Mouse (Mus musculus) embryo, embryonic 11 days (tissue): ENCODE measurements around the gene Cln3.

Source experiments
- DNase-seq: peaks from one replicate; pipeline ENCODE4 v3.0.0-alpha.2; 2015

The Cln3 gene

GRCm38 (mm10) chr7:126585717-126586116, at the start of gene Cln3:
Gene Cln3 (minus strand): TSS chr7:126585817.
- no peak for DNase-seq

DNA sequence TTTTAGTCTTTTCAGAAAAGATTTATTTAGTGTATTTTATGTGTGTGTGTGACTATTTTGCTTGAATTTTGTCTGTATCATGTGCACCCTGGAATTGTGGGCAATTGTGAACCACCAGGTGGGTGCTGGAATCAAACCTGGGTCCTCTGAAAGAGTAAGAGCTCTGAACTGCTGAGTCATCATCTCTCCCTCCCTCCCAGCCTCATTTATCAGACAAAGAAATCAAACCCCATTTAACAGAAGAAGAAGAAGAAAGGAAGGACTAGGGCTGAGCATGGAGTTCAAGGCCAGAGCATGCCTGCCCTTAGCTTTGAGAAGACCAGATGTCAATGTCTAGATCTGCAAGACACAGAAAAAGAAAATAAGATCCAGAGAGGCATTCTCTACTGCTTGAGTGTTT, 49.8 kb upstream of the Cln3 start:
- no peak for DNase-seq

- no peak for DNase-seq
Measured at GRCm38 (mm10) chr7:126632478-126632877, 46.9 kb upstream of the Cln3 start.

DNA sequence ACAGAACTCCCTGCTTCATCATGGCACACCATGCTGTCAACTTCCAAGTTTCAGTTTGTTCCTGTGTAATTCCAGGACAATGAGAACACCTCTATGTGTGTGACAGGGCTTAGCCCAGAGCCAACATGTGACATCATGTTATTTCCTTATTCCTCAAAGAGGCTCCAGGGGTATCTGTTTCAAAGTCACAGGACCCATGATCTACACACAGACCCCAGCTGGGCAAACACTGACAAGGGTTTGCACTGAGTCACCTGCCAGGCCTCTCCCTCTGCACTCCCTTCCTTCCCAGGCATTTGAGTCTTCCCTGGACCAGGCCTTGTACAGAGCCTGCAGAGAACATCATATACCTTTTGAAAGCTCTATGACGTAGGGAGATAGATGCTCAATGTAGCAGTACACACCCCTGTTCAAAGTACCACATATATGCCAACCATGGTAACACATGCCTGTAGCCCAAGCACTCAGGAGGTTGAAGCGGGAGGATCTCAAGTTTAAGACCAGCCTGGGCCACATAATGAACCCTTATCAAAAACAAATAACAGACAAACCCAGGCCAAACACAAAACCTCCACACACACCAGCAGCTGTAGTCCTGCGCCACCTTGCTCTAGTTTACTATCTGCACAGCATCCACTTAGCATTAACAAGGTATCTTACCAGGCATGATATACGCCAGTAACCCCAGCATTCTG, 45.4 kb upstream of the Cln3 start, which contains the start of gene Nupr1:
Gene Nupr1 (minus strand): TSS at position 38 of the 695 bp plus-strand sequence.
- no peak for DNase-seq

DNA sequence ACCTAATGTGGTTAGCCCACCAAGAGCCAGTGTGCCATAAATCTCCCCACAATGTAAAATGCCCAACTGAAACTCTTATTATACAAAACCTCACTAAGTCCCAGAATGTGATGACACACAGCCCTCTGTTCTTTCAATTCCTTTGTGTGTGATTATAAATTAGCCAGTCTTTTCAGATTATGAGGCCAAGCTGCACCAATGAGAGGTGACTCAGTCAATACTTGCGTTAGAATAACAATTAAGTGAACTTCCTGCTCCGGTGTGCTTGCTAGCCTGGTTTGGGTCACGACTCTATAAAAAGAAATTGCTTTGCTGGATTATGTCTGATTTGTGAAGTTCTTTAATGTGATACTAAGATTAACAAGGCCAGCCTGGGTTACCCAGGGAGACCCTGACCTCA, 44.3 kb upstream of the Cln3 start:
- no peak for DNase-seq

- no peak for DNase-seq
Measured at GRCm38 (mm10) chr7:126628111-126628510, 42.5 kb upstream of the Cln3 start.

GRCm38 (mm10) chr7:126625807-126626600, 40.4 kb upstream of the Cln3 start:
- DNase-seq: no peak

- DNase-seq: no peak
Measured at GRCm38 (mm10) chr7:126625369-126625768, 39.8 kb upstream of the Cln3 start.

- no peak for DNase-seq
Measured at GRCm38 (mm10) chr7:126624774-126625173, 39.2 kb upstream of the Cln3 start.

- DNase-seq: no peak
Measured at GRCm38 (mm10) chr7:126623381-126623780, 37.8 kb upstream of the Cln3 start.

- DNase-seq: no peak
Measured at GRCm38 (mm10) chr7:126621452-126622359, 36.1 kb upstream of the Cln3 start.

DNA sequence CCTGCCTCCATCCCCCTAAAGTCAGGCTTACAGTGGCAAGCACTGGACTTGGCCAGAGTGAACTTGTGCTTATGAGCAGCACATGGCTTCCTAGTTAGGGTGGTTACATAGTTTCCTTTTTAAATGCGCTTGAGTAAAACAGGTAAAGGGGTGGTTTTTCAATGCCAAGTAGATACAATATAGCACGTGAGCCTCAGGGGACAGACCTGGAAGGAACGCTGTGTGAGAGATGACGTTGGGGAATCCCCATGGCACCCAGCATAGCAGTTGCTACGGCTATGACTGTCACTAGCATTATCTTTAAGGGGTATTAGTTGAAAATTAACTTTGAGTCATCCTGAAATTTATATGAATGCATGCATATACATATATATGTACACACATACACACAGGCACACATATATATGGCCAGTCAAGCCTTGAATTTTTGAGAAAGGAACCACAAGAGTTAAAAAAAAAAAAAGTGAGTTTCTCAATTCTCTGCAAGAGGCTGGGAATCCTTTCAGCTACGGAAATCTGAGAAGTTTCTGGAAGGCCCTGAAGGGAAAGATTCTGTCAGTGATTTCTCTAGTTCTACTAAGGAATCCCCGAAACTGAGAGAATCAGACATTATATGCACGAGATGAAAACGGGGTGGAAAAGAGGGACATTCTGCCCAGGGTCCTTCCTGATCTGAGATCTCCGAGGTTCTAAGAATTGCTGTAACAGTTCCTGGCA, 34.1 kb upstream of the Cln3 start:
- no peak for DNase-seq

DNA sequence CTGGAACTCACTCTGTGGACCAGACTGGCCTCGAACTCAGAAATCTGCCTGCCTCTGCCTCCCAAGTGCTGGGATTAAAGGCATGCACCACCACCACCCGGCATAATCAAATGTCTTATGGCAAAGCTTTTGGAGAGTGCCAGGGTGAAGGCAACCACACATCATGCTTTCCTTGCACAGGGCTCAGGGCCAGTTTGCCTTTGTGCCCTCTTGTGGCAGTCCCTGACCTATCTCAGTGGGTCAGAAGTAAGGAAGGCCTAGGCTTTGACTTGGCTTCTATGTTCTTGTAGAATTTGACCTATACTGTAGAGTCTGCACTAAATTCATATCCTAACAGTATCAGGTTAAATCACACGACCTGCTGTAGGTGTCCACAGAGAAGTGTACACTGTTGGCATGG, 31.1 kb upstream of the Cln3 start:
- DNase-seq: no peak

DNA sequence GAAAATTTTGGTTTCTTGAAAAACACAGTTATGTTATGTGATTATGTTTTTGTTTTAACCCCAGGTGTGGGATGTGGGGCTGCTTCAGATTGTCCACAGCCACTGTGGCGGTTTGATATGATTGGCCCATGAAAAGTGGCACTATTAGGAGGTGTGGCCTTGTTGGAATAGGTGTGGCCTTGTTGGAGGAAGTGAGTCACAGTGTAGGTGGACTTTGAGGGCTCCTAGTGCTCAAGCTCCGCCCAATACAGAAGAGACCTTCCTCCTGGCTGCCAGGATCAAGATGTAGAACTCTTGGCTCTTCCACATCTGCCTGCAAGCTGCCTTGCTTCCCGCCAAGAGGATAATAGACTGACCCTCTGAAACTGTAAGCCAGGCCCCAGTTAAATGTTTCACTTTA, 27.1 kb upstream of the Cln3 start:
- no peak for DNase-seq

DNA sequence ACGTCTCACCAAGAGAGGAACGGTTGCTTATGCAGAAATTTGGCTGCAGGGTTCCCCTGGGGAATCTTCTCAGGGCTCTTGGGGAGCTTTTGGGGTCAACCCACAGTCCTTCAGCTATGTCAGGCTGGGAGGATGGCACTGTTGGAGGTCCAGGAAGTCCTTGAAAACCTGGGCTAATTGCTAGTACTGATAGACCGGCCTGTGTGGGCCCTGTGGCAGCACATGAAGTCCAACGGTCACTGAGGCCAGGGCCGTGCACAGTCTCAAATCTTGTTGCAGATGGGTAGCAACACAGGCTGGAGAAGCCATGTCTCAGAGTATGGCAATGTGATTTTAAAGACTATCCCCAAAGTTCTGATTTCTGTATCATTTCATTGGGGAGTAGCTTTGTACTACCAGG, 22.2 kb upstream of the Cln3 start:
- no peak for DNase-seq

GRCm38 (mm10) chr7:126607064-126607463, 21.4 kb upstream of the Cln3 start:
- no peak for DNase-seq

- no peak for DNase-seq
Measured at GRCm38 (mm10) chr7:126606611-126607010, 21.0 kb upstream of the Cln3 start.

GRCm38 (mm10) chr7:126602650-126603049, 17.0 kb upstream of the Cln3 start:
- no peak for DNase-seq

DNA sequence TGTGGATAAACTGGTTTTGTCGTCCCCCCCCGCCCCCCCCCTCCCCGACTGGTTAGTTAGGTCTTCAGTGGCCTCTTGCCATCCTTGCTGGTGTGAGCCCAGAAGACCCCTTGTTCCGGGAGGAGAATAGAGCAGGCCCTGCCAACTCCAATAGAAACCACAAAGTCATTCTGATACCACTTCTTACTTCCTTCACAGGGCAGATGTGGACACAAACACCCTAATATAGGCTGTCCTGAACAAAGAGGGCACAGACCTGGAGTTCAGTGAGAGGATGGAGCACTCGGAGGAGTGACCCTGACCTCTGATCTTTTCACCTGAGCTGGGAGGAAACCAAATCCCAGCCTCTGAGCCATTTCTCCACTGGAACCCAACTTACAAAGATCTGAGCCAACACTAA, 16.3 kb upstream of the Cln3 start:
- no peak for DNase-seq

- DNase-seq: no peak
Measured at GRCm38 (mm10) chr7:126598919-126599318, 13.3 kb upstream of the Cln3 start.

DNA sequence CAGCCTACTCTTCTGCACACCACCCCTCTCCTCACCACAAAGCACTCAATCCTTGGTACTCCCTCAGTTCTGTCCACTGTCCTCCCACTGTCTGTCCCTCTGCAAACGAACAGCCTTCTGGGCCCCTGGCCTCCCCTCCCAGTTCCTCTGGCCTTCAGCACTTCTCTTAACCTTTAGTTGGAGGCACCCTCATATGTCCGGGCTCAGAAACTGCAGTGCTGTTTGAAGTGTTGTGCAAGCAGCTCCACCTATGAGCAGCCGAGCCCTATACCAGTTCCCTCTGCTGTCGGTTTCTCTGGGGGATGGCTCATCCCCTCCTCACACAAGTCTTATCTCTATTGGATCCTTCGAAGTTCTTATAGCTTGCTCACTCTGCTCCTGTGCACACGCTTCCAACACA, 10.8 kb upstream of the Cln3 start:
- DNase-seq: no peak

GRCm38 (mm10) chr7:126595890-126596289, 10.3 kb upstream of the Cln3 start:
- no peak for DNase-seq
